Mouse (Mus musculus) frontal cortex, adult (tissue): ENCODE measurements around the gene Pak7.
A peak's percentile ranks its signal among the peaks of the same experiment; 100 is the strongest.

ENCODE experiments used
- ATAC-seq: cut with Nextera tagmentation; 2 replicates; pipeline ENCODE4 v1.9.2; 2017; ENCODE audit warnings: mild to moderate bottlenecking, moderate library complexity, mixed read lengths; ENCODE audit not compliant: low TSS enrichment

Gene Pak7

DNA sequence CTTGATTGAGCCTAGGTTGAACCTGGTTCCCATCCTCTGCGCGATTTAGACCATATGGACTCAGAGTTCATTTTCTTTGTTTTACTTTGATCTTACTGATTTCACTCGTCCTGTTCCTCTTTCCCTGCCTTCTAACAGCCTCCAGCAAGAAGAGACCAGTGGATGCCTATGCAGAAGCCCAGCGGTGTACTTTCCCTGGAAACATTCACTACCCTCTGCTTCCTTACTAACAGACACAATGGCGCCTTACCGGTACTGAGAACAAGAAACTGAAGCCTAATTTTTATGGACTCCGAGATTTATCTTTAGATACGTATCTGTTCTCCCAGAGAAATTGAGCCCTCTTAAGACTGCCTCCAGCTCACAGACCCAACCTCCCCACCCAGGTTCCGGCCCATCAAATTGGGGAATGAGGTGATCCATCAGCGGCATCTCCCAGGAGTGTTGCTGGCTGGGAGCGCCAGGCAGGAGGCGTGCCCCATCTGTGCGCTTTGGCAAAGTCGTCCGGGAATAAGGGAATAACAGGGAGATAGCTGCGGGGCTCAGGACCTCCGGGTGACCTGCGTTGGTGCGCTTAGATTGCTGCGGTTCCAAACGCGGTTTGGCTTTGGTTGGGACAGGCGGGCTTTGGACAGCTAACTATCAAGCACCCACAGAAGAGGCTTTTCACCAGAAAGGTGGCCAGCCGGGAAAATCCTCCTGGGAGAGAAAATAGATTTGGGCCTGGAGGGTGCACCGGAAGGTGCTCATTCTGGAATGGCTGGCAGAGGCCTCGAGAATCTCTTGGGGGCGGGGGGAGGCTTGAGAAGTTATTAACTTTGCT, 336.8 kb downstream of the Pak7 start:
- peak; percentile 66 for ATAC-seq

DNA sequence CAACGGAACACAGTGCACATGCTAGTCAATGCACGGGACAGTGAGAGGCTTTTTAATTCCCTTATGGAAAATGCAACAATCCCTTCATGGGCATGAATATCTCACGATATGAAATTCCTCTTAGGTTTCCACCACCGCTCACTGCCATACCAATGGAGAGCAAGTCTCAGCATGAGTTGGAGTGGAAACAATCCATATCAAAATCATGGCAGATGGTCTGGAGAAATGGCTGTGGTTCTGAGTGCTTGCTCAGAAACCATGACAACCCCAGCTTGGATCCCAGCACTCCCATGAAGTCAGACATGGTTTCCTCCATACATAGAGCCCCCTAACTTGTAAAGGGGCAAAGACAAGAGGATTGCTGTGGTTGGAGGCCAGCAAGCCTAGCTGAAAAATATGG, 339.3 kb downstream of the Pak7 start:
- ATAC-seq, result no peak
